In genomic region chr8:91158617-91159016, GRCm38 (mm10) we compare ENCODE assay signal across 16 mouse cellular contexts.
"Had no signal": no experiment of that assay in that cellular context is flagged by ENCODE, and none has a peak within 500 bp of the region (broad histone marks: within the 10 kb centered on the region; RNA-seq: fewer than 3 reads in every experiment).

No protein-coding gene starts in this region.

- DNase-seq: liver; liver, embryonic 13.5 days; liver, postnatal 0 days; lung, embryonic 14.5 days; lung, postnatal 10 days; midbrain, embryonic 14.5 days; right cerebral cortex, postnatal 14 days; thymus, adult 2 months; thymus, postnatal 36 days had no signal

- ATAC-seq: liver, postnatal 0 days had no signal

- H3K4me3 ChIP-seq: liver, embryonic 13.5 days; liver, embryonic 15.5 days; megakaryocyte, embryonic 14.5 days; midbrain, embryonic 10.5 days; midbrain, embryonic 12.5 days; myocyte; neural tube, embryonic 13.5 days; neural tube, embryonic 15.5 days had no signal

- H3K4me1 ChIP-seq: liver, embryonic 13.5 days; liver, embryonic 15.5 days had no signal
